Mouse (Mus musculus) heart, embryonic 10.5 days (tissue): Measurements from ENCODE around the gene Gm11444. TPM values are rescaled to one million over a fixed set of nuclear protein-coding genes. Genes with fewer than 3 reads are reported as not detected.

Experiments used
- DNase-seq: peaks from one replicate; pipeline ENCODE4 v3.0.0-alpha.2; 2017; ENCODE audit warnings: low spot score
- H3K27ac ChIP-seq: fragments of 300-500 bp; sonication (generic); 2 replicates; pipeline ENCODE4 v1.5.1; 2016; ENCODE audit warnings: mild to moderate bottlenecking
- H3K27me3 ChIP-seq: fragments of 300-500 bp; sonication (generic); 2 replicates; pipeline ENCODE4 v1.6.1; 2016; ENCODE audit warnings: mild to moderate bottlenecking; ENCODE audit not compliant: poor library complexity, insufficient read depth, severe bottlenecking
- H3K36me3 ChIP-seq: fragments of 300-500 bp; sonication (generic); 2 replicates; pipeline ENCODE4 v1.6.1; 2016; ENCODE audit warnings: mild to moderate bottlenecking, moderate library complexity
- H3K4me1 ChIP-seq: fragments of 300-500 bp; sonication (generic); 2 replicates; pipeline ENCODE4 v1.6.1; 2016; ENCODE audit warnings: mild to moderate bottlenecking
- H3K4me3 ChIP-seq: fragments of 300-500 bp; sonication (generic); 2 replicates; pipeline ENCODE4 v1.5.1; 2016; ENCODE audit warnings: mild to moderate bottlenecking, moderate library complexity
- H3K9me3 ChIP-seq: fragments of 300-500 bp; sonication (generic); 2 replicates; pipeline ENCODE4 v1.6.1; 2016; ENCODE audit warnings: mild to moderate bottlenecking, moderate library complexity
- WGBS: fragments of 180-500 bp; shearing (Covaris S2); methylation state at CpG from one replicate; pipeline ENCODE4 v1.1.7; 2016; 5-methylcytosine and 5-hydroxymethylcytosine counted together
- polyA plus RNA-seq: library from polyadenylated mRNA; unstranded; fragments of >200 nt; fragmentation: Nextera tagmentation; extraction: Ambion mirVana; gene quantifications from 2 replicates; pipeline ENCODE4 v1.2.1, GENCODE M21; 2016

Gm11444 gene
- polyA plus RNA-seq, 1 experiment from 2014 or later = not detected

GRCm38 (mm10) chr11:85845921-85846320 is 4.2 kb downstream of the Gm11444 start:
- DNase-seq = peak; percentile 73
- Histone ChIP-seq H3K36me3 (peaks cover under 1% of the 10 kb centered on the region; the same call in 1 of the 2 replicates), H3K4me1 (peaks cover 40% of the 10 kb centered on the region), H3K9me3 (no peaks in the 10 kb centered on the region), H3K27ac (no peak overlapping the region), H3K27me3 (peaks cover 62% of the 10 kb centered on the region), H3K4me3 (no peak overlapping the region)
- WGBS = 40% methylated on average over 5 of the region's 5 CpGs

DNA sequence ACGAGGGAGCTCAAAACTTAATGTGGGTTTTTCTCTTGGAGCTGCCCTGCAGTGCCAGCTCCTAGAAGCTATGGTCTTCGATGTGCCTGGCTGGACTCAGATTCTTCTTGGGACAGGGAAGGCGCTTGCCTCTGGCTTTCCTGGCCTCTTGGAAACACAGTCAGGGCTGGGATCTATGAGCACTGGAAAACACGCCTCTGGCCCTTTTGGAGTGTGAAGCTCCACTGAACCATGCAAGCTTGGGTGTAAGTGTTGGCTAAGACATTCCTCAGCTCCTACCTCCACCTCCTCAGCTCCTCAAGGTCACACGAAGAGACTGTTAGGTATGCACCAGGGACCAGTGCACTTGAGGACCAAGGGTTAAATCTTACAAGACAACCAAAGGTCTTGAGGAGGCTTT is 5.2 kb downstream of the Gm11444 start:
- peak overlapping the region; percentile 72 for H3K4me3 ChIP-seq
- DNase-seq = no peak
- H3K27me3 ChIP-seq = peaks cover 71% of the 10 kb centered on the region
- WGBS = 26% methylated on average over 5 of the region's 5 CpGs
- no peaks in the 10 kb centered on the region for H3K9me3 ChIP-seq
- no peak overlapping the region; the same call in 1 of the 2 replicates for H3K27ac ChIP-seq
- H3K4me1 ChIP-seq = peaks cover 50% of the 10 kb centered on the region
- peaks cover 4% of the 10 kb centered on the region; the same call in 1 of the 2 replicates for H3K36me3 ChIP-seq

GRCm38 (mm10) chr11:85844144-85844965 is 5.8 kb downstream of the Gm11444 start:
- Histone ChIP-seq H3K9me3 (no peaks in the 10 kb centered on the region), H3K27me3 (peaks cover 78% of the 10 kb centered on the region), H3K27ac (peak overlapping the region; percentile 83), H3K4me1 (peaks cover 51% of the 10 kb centered on the region), H3K36me3 (peaks cover 4% of the 10 kb centered on the region; the same call in 1 of the 2 replicates), H3K4me3 (peak overlapping the region; percentile 72)
- under 1% methylated on average over 54 of the region's 54 CpGs for WGBS
- peak; percentile 93 for DNase-seq

- peaks cover 4% of the 10 kb centered on the region for H3K36me3 ChIP-seq
- H3K27me3 ChIP-seq = peaks cover 83% of the 10 kb centered on the region
- H3K27ac ChIP-seq = peak overlapping the region; percentile 83
- under 1% methylated on average over 18 of the region's 18 CpGs for WGBS
- H3K4me1 ChIP-seq = peaks cover 45% of the 10 kb centered on the region
- DNase-seq = peak; percentile 93
- no peaks in the 10 kb centered on the region for H3K9me3 ChIP-seq
- peak overlapping the region; percentile 72 for H3K4me3 ChIP-seq
These were observed 6.8 kb downstream of the Gm11444 start for GRCm38 (mm10) chr11:85843347-85843692.

DNA sequence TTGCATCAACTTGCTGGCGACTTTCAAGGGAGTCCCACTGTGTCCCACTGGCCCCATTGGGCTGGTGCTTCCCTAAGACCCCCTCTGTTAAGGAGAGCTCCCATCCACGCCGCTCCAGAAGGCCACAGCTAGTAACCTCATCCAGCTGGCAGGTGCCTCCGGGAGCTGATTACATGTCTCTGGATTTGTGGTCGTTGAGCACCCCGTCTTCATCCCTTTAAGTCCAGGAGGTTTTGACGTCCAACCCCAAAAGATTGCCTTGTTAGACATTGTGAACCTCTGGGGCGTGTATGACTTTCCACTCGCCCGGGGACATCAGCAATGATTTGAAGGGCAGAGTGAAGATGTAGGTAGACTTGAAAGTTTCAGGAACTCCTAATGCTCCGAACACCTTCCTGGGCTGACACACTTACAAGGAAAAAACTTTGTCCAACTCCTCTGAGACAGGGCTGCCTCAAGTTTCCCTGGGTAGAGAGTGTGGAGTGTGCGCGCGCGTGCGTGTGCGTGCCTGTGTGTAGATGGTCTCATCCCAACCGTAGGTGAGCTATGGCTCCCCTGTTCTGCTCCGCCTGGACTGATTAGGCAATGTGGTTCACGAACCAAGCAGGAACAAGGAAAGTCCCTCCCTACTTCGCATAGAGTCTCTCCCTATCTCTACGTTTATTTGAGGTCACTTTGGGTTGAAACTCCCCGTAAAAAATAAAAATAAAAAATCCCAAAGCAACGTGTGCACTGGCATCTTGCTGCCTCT is 7.4 kb downstream of the Gm11444 start:
- H3K27me3 ChIP-seq = peaks cover 84% of the 10 kb centered on the region
- peaks cover 50% of the 10 kb centered on the region for H3K4me1 ChIP-seq

DNA sequence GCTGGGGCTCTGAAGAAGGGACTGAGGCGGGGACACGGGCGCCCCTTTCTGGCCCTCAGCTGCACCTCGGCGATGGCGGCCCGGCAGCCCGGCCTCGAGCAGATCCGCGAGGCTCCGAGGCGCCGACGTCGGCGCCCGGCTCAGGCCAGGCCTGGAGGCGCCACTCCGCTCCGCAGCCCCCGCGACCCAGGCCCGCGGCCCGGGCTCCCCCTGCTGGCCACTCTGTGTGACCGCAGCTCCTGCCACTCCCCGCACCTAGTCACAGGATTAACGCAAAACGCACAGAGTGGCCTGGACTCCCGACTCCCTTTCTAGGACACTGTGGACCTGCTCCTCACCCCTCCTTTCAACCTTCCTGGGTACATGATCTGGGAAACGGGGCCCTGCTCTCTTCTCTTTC is 8.2 kb downstream of the Gm11444 start:
- H3K9me3 ChIP-seq = no peaks in the 10 kb centered on the region
- peaks cover 8% of the 10 kb centered on the region for H3K36me3 ChIP-seq
- peaks cover 85% of the 10 kb centered on the region for H3K27me3 ChIP-seq
- peaks cover 58% of the 10 kb centered on the region for H3K4me1 ChIP-seq
- peak; percentile 92 for DNase-seq
- H3K27ac ChIP-seq = peak overlapping the region; percentile 79
- peak overlapping the region; percentile 72 for H3K4me3 ChIP-seq
- WGBS = 0% methylated on average over 32 of the region's 32 CpGs

More for the DNA sequence above, 7.4 kb downstream of the Gm11444 start:
- no peak for DNase-seq
- 9% methylated on average over 24 of the region's 24 CpGs for WGBS
- peaks cover 8% of the 10 kb centered on the region for H3K36me3 ChIP-seq
- no peaks in the 10 kb centered on the region for H3K9me3 ChIP-seq
- H3K27ac ChIP-seq = peak overlapping the region; percentile 83
- H3K4me3 ChIP-seq = peak overlapping the region; percentile 72

DNA sequence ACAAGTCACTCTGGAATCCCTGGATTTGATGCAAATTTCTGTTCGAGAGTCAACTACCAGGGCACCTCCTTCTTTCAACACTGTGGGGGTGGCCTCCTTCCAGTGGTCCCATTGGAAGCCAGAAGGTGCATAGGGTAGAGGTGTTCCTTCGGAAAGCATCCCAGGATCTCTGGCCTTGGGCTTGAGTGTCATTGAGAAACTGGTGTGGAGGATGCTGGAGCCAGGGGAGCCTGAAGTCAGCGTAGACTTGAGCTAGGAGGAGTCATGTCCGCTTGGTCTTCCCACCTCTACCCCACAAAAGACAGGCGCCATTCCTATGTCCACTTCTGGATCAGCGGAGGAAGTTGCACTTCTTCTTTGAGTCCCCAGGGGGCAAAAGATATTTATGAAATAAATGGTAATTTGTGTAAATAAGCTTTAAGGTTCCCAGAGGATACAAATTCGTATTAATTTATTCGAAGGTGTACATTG is 8.9 kb downstream of the Gm11444 start:
- 13% methylated on average over 8 of the region's 8 CpGs for WGBS

GRCm38 (mm10) chr11:85840803-85841145 is 9.4 kb downstream of the Gm11444 start:
- H3K9me3 ChIP-seq = no peaks in the 10 kb centered on the region

More for the DNA sequence above, 8.9 kb downstream of the Gm11444 start:
- Histone ChIP-seq H3K27ac (no peak overlapping the region; the same call in 1 of the 2 replicates), H3K4me1 (peaks cover 63% of the 10 kb centered on the region), H3K36me3 (peaks cover 9% of the 10 kb centered on the region), H3K4me3 (peak overlapping the region; percentile 72), H3K27me3 (peaks cover 85% of the 10 kb centered on the region), H3K9me3 (no peaks in the 10 kb centered on the region)
- DNase-seq = no peak

DNA sequence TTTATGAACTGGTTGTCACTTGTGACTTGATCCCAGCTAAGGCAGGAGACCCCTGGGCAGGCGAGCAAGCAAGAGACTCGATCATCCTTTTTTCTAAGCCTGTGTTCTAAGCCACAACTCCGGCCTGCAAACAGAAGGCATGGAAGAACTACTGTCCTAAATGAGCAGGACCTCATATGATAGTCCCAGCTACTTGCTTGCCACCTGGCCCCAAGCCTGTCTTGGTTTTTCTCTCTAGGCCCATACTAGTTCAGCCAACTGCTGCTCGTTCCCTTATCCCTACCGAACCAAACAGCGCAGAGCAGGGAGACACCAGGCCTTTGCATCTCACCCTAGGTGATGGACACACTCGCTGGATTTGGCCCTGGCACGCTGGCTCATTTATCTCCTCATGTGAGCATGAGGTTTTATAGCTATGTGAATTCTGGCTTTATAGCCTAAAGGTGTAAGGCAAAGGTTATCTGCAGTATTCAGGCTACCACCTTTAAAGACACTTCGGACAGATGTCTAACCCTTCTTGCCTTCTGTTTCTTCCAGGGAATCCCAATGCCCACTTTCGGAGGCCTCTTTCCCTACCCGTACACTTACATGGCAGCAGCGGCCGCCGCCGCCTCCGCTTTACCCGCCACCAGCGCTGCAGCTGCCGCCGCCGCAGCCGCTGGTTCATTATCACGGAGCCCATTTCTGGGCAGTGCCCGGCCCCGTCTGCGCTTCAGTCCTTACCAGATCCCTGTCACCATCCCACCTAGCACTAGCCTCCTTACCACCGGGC is 9.9 kb downstream of the Gm11444 start:
- H3K36me3 ChIP-seq = peaks cover 14% of the 10 kb centered on the region
- H3K4me3 ChIP-seq = peak overlapping the region; percentile 49
- WGBS = 12% methylated on average over 27 of the region's 27 CpGs
- peak overlapping the region; percentile 71 for H3K27ac ChIP-seq
- no peaks in the 10 kb centered on the region for H3K9me3 ChIP-seq
- no peak for DNase-seq
- H3K27me3 ChIP-seq = peaks cover 85% of the 10 kb centered on the region
- H3K4me1 ChIP-seq = peaks cover 68% of the 10 kb centered on the region

More at GRCm38 (mm10) chr11:85840803-85841145, 9.4 kb downstream of the Gm11444 start:
- Histone ChIP-seq H3K27ac (peak overlapping the region; percentile 71), H3K4me1 (peaks cover 67% of the 10 kb centered on the region), H3K4me3 (peak overlapping the region; percentile 49), H3K36me3 (peaks cover 13% of the 10 kb centered on the region), H3K27me3 (peaks cover 85% of the 10 kb centered on the region)
- DNase-seq = no peak
- 10% methylated on average over 21 of the region's 21 CpGs for WGBS

- Histone ChIP-seq H3K27me3 (peaks cover 86% of the 10 kb centered on the region), H3K9me3 (no peaks in the 10 kb centered on the region), H3K36me3 (peaks cover 14% of the 10 kb centered on the region), H3K4me1 (peaks cover 73% of the 10 kb centered on the region), H3K4me3 (peak overlapping the region; percentile 75), H3K27ac (peak overlapping the region; percentile 38; the same call in 1 of the 2 replicates)
- no peak for DNase-seq
- 15% methylated on average over 7 of the region's 7 CpGs for WGBS
These were observed 10.7 kb downstream of the Gm11444 start for GRCm38 (mm10) chr11:85839258-85840030.

GRCm38 (mm10) chr11:85838424-85839257 is 11.5 kb downstream of the Gm11444 start:
- Histone ChIP-seq H3K27ac (peak overlapping the region; percentile 89), H3K9me3 (no peaks in the 10 kb centered on the region), H3K27me3 (peaks cover 94% of the 10 kb centered on the region), H3K4me1 (peaks cover 68% of the 10 kb centered on the region), H3K36me3 (peaks cover 14% of the 10 kb centered on the region), H3K4me3 (peak overlapping the region; percentile 75)
- DNase-seq = no peak
- 9% methylated on average over 20 of the region's 20 CpGs for WGBS
